Mouse (Mus musculus) embryonic stem cell, embryonic (primary cell): ENCODE results near the gene Tmem235.

Experiments used
- CTCF ChIA-PET, 4 experiments: fragments of 300-600 bp in 2 of 4; fragments of 350-600 bp in 2 of 4; sonication (Branson Sonifier 250); formaldehyde crosslinking; loops; one replicate each; lab custom pipeline; 2022; ENCODE audit warnings: inconsistent platforms in 2 of 4; lab: Charles Lee
- POLR2A ChIA-PET, 4 experiments: fragments of 300-600 bp in 2 of 4; fragments of 350-600 bp in 2 of 4; sonication (Branson Sonifier 250); formaldehyde crosslinking; loops; one replicate each; lab custom pipeline; 2022; ENCODE audit warnings: antibody characterized with exemption in 4 of 4, inconsistent platforms in 1 of 4; lab: Charles Lee

The Tmem235 gene

GRCm38 (mm10) chr11:117846640-117847039 is 13.9 kb upstream of the Tmem235 start:
- CTCF ChIA-PET: interaction anchor here in 1 of 4 experiments (1.9 kb wide), 1 partner anchor 14 kb away, joined by 6 read pairs; no protein-coding TSS in a partner anchor
- POLR2A ChIA-PET: no interaction called here

- ChIA-PET CTCF (interaction anchor here (0.6 to 3.6 kb wide), 13 partner anchors 12 to 535 kb away, joined by 3 to 18 read pairs (median 4); partner anchors contain the start of genes Afmid (in 1 of the 4), Tha1 (in 1 of the 4) and Tk1 (in 1 of the 4)), POLR2A (interaction anchor here (0.5 to 4.5 kb wide), 33 partner anchors 9 to 1934 kb away, joined by 3 to 46 read pairs (median 4); partner anchors contain the start of genes Afmid (in 2 of the 4), Tk1 (in 2 of the 4), Tmem235 (in 2 of the 4) and Socs3 (in 1 of the 4))
Measured at GRCm38 (mm10) chr11:117847593-117848215, 12.8 kb upstream of the Tmem235 start.

GRCm38 (mm10) chr11:117848271-117848984 is 12.1 kb upstream of the Tmem235 start:
- CTCF ChIA-PET: interaction anchor here (0.6 to 3.6 kb wide), 16 partner anchors 13 to 536 kb away, joined by 3 to 20 read pairs (median 4); partner anchors contain the start of genes Afmid (in 1 of the 4), Tha1 (in 1 of the 4) and Tk1 (in 1 of the 4)
- POLR2A ChIA-PET: interaction anchor here (0.5 to 4.5 kb wide), 60 partner anchors 8 to 769 kb away, joined by 3 to 46 read pairs (median 4); partner anchors contain the start of genes Afmid (in 3 of the 4), Tmem235 (in 3 of the 4), Socs3 (in 2 of the 4) and Tk1 (in 2 of the 4)

- ChIA-PET CTCF (interaction anchor here (0.5 to 3.6 kb wide), 14 partner anchors 14 to 501 kb away, joined by 3 to 20 read pairs (median 4); partner anchors contain the start of genes Afmid (in 1 of the 4) and Tk1 (in 1 of the 4)), POLR2A (interaction anchor here (0.6 to 4.5 kb wide), 57 partner anchors 9 to 1682 kb away, joined by 3 to 46 read pairs (median 4); partner anchors contain the start of genes Tmem235 (in 3 of the 4), Afmid (in 2 of the 4), Socs3 (in 2 of the 4) and Tnrc6c (in 2 of the 4))
Measured at GRCm38 (mm10) chr11:117848985-117849671, 11.4 kb upstream of the Tmem235 start, which contains the start of gene Birc5. Birc5 (plus strand) TSS chr11:117849251.

- ChIA-PET POLR2A (interaction anchor here in 2 of 4 experiments (0.8 to 6.3 kb wide), 5 partner anchors 14 to 248 kb away, joined by 3 to 59 read pairs (median 3); partner anchors contain the start of gene Socs3 (in 1 of the 2)), CTCF (interaction anchor here in 1 of 4 experiments (0.7 kb wide), 1 partner anchor 14 kb away, joined by 3 read pairs; no protein-coding TSS in a partner anchor)
Measured at GRCm38 (mm10) chr11:117852875-117853274, 7.7 kb upstream of the Tmem235 start.

- POLR2A ChIA-PET: interaction anchor here in 2 of 4 experiments (0.8 to 6.3 kb wide), 10 partner anchors 9 to 246 kb away, joined by 3 to 59 read pairs (median 4); partner anchors contain the start of genes Gm20708 (in 1 of the 2), Socs3 (in 1 of the 2) and Syngr2 (in 1 of the 2)
- CTCF ChIA-PET: interaction anchor here in 1 of 4 experiments (0.6 to 0.9 kb wide), 2 partner anchors 22 to 391 kb away, joined by 3 to 4 read pairs; no protein-coding TSS in a partner anchor
Measured at GRCm38 (mm10) chr11:117854241-117854640, 6.3 kb upstream of the Tmem235 start.

GRCm38 (mm10) chr11:117855360-117855759 is 5.2 kb upstream of the Tmem235 start:
- ChIA-PET CTCF (interaction anchor here in 1 of 4 experiments (1.4 kb wide), 1 partner anchor 23 kb away, joined by 3 read pairs; no protein-coding TSS in a partner anchor), POLR2A (interaction anchor here in 3 of 4 experiments (1.1 to 6.3 kb wide), 9 partner anchors 11 to 186 kb away, joined by 3 to 59 read pairs (median 4); no protein-coding TSS in a partner anchor)

GRCm38 (mm10) chr11:117855975-117856374 is 4.6 kb upstream of the Tmem235 start:
- POLR2A ChIA-PET: interaction anchor here in 3 of 4 experiments (0.7 to 6.3 kb wide), 19 partner anchors 7 to 186 kb away, joined by 3 to 59 read pairs (median 3); partner anchors contain the start of gene Birc5 (in 1 of the 3)
- CTCF ChIA-PET: interaction anchor here in 2 of 4 experiments (0.6 to 1.4 kb wide), 4 partner anchors 18 to 166 kb away, joined by 3 to 4 read pairs (median 3); no protein-coding TSS in a partner anchor

- CTCF ChIA-PET: interaction anchor here in 1 of 4 experiments (0.7 kb wide), 1 partner anchor 67 kb away, joined by 3 read pairs; no protein-coding TSS in a partner anchor
- POLR2A ChIA-PET: interaction anchor here in 3 of 4 experiments (0.6 to 6.3 kb wide), 27 partner anchors 7 to 439 kb away, joined by 3 to 59 read pairs (median 3); partner anchors contain the start of genes Birc5 (in 2 of the 3), Socs3 (in 1 of the 3) and Tnrc6c (in 1 of the 3)
Measured at GRCm38 (mm10) chr11:117857462-117857861, 3.1 kb upstream of the Tmem235 start.

GRCm38 (mm10) chr11:117858392-117858791 is 2.2 kb upstream of the Tmem235 start:
- POLR2A ChIA-PET: interaction anchor here in 3 of 4 experiments (0.5 to 6.3 kb wide), 22 partner anchors 8 to 1832 kb away, joined by 3 to 59 read pairs (median 4); partner anchors contain the start of genes Birc5 (in 2 of the 3) and Socs3 (in 1 of the 3)
- CTCF ChIA-PET: interaction anchor here in 2 of 4 experiments (0.5 to 0.7 kb wide), 4 partner anchors 10 to 1976 kb away, joined by 3 to 6 read pairs (median 3); no protein-coding TSS in a partner anchor

- ChIA-PET CTCF (interaction anchor here in 3 of 4 experiments (0.5 to 4.0 kb wide), 6 partner anchors 11 to 302 kb away, joined by 3 to 17 read pairs (median 5); no protein-coding TSS in a partner anchor), POLR2A (interaction anchor here (0.5 to 7.1 kb wide), 23 partner anchors 8 to 479 kb away, joined by 3 to 59 read pairs (median 4); partner anchors contain the start of genes Afmid (in 1 of the 4), Birc5 (in 1 of the 4), Tk1 (in 1 of the 4) and Usp36 (in 1 of the 4))
Measured at GRCm38 (mm10) chr11:117863174-117863856, 2.8 kb downstream of the Tmem235 start.

GRCm38 (mm10) chr11:117864805-117865204 is 4.3 kb downstream of the Tmem235 start:
- ChIA-PET CTCF (interaction anchor here (0.5 to 4.0 kb wide), 10 partner anchors 10 to 470 kb away, joined by 3 to 17 read pairs (median 6); partner anchors contain the start of gene Birc5 (in 1 of the 4)), POLR2A (interaction anchor here in 3 of 4 experiments (0.6 to 7.1 kb wide), 21 partner anchors 9 to 684 kb away, joined by 3 to 59 read pairs (median 5); partner anchors contain the start of gene Birc5 (in 1 of the 3))

- CTCF ChIA-PET: interaction anchor here in 2 of 4 experiments (1.0 to 4.0 kb wide), 7 partner anchors 9 to 453 kb away, joined by 3 to 17 read pairs (median 7); no protein-coding TSS in a partner anchor
- POLR2A ChIA-PET: interaction anchor here (0.6 to 7.1 kb wide), 19 partner anchors 8 to 255 kb away, joined by 3 to 59 read pairs (median 4); no protein-coding TSS in a partner anchor
Measured at GRCm38 (mm10) chr11:117865988-117866387, 5.4 kb downstream of the Tmem235 start.

GRCm38 (mm10) chr11:117870688-117871365 is 10.3 kb downstream of the Tmem235 start:
- POLR2A ChIA-PET: interaction anchor here in 2 of 4 experiments (0.6 to 2.3 kb wide), 9 partner anchors 10 to 137 kb away, joined by 3 to 7 read pairs (median 3); partner anchors contain the start of genes Tmem235 (in 2 of the 2) and Pgs1 (in 1 of the 2)
- CTCF ChIA-PET: interaction anchor here (0.6 to 2.7 kb wide), 30 partner anchors 11 to 1395 kb away, joined by 3 to 11 read pairs (median 4); partner anchors contain the start of genes Socs3 (in 2 of the 4) and Tmem235 (in 1 of the 4)
